Mouse (Mus musculus) T-cell, adult 66 days (primary cell): ENCODE data around the gene Scgb1b30. TPM values are rescaled to one million over a fixed set of nuclear protein-coding genes. Genes with fewer than 3 reads are reported as not detected.

Source experiments
- total RNA-seq, 2 experiments: library from RNA; stranded (reverse); gene quantifications; 3 replicates in 1 of 2; 4 replicates in 1 of 2; pipeline ENCODE4 v1.2.4; 2023

Scgb1b30 gene
- total RNA-seq: not detected

DNA sequence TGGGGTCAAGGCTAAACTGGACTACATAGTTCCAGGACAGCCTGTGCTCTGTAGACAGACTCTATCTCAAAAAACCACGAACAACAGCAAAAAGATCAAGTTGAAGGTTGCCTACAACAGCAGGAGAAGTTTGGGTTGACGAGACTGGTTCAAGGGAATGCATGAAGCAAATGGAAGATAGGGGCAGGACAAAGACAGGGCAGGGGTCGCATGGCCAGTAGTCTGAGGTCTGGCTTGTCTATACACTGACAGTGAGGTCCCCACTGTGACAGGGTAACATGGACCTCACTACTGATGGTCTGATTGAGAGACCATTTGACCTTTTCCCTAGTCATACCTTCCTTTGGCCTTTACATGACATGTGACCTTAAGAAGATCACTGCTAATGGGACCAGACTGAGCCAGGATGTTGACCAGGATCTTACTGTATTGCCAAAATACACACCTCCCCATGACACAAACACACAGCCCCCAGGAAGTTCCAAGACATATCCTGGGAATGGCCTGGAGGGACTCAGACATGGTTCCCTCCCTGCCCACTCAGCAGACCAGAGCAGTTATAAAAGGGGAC is at the start of gene Scgb1b30:
Gene Scgb1b30 (plus strand): TSS at position 521 of the 571 bp plus-strand sequence.

GRCm38 (mm10) chr7:34133117-34133762 is 38.0 kb downstream of the Scgb1b30 start, which contains the start of gene Wtip:
Wtip (minus strand) TSS chr7:34133268.

Other genes starting within 250 kb of the Scgb1b30 start
- not detected for gene Scgb2b26, start 150.4 kb upstream of the Scgb1b30 start, total RNA-seq
- gene Scgb2b27, start 81.5 kb upstream of the Scgb1b30 start, total RNA-seq: not detected
- gene Scgb1b27, start 73.9 kb upstream of the Scgb1b30 start, total RNA-seq: not detected
- not detected for gene Wtip, start 37.8 kb downstream of the Scgb1b30 start, total RNA-seq
- 10 to 100 TPM; 74.9 to 88.4 TPM for gene Uba2, start 74.2 kb downstream of the Scgb1b30 start, total RNA-seq
- 10 to 100 TPM; 26.7 to 27.1 TPM for gene Pdcd2l, start 101.2 kb downstream of the Scgb1b30 start, total RNA-seq
- gene Gpi1, start 134.9 kb downstream of the Scgb1b30 start, total RNA-seq: 100 to 1,000 TPM; 255 to 292 TPM
- gene Gm6096, start 155.6 kb downstream of the Scgb1b30 start, total RNA-seq: not detected
- 10 to 100 TPM; 53.2 to 69.7 TPM for gene 4931406P16Rik, start 218.1 kb downstream of the Scgb1b30 start, total RNA-seq